Mouse (Mus musculus) layer of hippocampus, postnatal 25 days (tissue): ENCODE results near the gene Glis3. TPM values are rescaled to one million over a fixed set of nuclear protein-coding genes. Genes with fewer than 3 reads are reported as not detected.

Source experiments
- DNase-seq, 2 experiments: peaks; one replicate each; pipeline ENCODE4 v3.0.0; 2022; ENCODE audit warnings: mixed read lengths in 2 of 2, low spot score in 1 of 2; ENCODE audit errors: extremely low spot score in 1 of 2
- total RNA-seq, 2 experiments: library from RNA; stranded (reverse); gene quantifications; 2 replicates each; pipeline ENCODE4 v1.2.3; 2021

Glis3 gene
- total RNA-seq, 2 experiments from 2014 or later: 17.9 to 18.9 TPM

DNA sequence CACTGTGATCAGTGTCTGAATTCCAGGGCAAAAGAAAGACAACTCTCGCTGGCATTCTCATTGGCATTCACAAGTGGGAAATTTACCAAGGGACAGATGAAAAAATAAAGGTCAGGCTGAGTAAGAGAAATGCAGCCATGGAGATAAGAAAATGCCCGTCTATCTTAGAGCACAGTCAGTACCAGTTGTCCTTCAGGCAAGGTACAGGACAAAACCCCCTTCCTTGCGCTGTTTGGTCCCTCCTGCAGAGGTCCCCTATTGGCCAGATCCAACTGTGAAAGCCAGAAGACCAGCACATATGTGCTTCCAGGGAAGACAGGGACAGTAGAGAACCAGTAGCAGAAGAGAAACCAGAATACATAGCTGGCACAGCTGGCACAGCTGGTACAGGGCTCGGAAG is 79.0 kb downstream of the Glis3 start:
- DNase-seq: no peak

DNA sequence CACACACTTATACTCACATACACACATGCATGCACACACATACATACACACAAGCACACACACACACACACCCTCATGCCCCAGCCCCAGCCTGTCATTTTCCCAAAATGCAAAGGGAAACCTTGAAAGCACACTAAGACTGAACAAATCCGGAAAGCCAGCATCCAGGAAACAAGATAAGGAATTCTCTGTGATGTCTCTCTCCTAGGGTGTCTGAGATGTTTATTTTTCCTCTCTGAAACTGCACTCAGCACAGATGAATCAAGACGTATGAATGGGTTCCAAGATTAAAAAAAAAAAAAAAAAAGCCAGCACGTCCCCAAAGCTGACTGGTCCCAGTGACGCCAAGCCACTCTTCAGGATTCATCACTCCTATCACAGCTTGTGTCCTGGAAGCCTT is 85.7 kb downstream of the Glis3 start:
- DNase-seq: no peak

DNA sequence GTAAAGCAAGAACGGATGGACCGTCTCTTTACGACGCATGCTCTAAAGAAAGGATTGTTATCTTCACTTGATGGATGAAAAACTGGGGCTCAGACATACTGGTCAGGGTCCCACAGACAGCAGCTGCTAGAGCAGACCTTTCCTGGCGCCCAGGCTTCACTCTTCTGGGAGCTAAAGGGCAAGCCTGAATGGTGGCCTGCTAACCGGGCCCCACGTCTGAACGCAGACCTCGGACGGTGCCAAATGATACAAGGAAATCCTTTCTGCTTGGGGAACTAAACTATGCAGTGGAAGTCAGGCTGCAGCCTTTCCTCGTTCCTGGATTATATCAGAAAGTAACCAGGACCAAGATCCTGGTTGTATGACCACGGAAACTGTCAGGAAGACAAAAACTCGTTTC is 86.9 kb downstream of the Glis3 start:
- DNase-seq: no peak

DNA sequence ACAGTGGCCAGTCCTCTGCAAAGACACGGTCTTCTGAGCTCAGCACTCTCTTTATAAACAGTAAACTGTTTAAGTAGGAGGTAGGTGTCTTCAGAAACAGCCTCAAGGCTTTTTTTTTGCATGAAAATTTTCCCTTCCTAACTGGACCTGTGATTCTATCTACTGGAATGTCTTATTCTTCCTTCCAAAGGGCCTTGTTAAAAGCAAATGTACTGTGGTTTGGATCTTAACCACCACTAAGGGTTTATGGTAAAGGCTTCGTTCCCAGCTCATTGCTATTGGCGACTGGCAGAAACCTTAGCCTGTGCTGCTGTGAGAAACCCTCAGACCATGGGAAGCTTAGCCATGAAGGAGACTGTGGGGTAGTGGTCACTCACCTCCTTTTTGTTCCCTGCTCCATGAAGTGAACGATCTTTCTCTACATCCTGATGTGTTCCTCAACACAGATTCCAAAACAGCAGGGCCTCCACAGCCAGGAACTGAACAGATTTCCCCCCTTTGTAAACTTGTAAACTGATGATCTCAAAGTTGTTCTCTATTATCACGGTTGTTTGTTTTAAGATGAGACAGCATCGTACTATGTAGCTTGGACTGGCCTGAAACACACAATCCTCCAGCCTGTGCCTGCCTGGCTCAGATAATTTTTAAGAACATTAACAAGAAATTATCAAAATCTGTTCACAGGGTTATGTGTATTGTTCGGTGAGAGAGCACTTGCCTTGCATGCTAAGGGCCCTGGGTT is 88.0 kb downstream of the Glis3 start:
- DNase-seq: no peak

DNA sequence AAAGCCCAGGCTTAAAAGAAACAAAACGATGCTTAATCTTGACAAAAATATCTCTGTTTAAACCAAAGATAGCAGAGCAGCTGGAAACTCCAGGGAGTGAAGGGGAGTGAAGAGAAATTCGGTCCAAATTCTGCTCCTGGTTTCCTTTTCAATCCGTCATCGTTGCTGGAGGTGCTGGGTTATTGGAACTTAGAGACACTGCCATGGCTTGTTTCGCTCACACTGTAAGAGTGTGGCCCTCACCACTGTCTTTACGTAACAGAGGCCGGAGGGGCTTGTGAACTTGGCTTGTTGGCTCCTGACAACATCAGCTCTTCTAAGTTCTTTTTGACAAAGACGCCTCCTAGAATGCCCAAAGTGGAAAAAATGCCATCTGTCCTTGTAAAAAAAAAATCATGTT is 99.4 kb downstream of the Glis3 start:
- no peak for DNase-seq

DNA sequence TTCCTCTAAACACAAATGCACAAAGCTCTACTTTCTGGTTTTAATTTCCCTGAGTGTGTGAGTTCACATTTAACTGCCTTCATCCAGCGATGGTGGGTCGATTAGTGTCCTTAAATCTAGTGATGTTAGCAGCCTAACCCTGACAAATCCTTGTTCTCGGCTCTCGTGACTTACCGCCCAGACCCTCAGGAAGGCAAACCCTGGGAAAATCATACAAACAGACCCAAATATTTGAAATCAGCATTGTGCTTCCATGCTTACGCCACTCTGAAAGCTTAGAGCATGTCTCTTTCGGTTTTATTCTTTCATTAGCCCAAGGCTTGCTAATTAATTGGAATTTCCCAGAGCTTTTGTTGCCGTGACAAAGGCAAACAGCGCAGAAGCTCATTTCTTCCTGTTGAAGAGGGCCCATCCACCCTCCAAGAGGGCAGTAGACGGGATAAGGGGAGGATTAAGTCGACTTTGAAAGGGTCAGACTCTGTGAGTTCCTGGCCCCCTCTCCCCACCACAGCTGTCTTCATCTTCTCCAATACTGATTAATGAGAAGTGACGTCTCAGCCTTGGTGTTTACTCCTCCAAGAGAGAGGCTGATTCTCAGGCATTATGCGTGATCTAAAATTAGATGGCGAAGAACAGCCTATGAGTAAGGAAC is 100.0 kb downstream of the Glis3 start:
- DNase-seq: no peak

DNA sequence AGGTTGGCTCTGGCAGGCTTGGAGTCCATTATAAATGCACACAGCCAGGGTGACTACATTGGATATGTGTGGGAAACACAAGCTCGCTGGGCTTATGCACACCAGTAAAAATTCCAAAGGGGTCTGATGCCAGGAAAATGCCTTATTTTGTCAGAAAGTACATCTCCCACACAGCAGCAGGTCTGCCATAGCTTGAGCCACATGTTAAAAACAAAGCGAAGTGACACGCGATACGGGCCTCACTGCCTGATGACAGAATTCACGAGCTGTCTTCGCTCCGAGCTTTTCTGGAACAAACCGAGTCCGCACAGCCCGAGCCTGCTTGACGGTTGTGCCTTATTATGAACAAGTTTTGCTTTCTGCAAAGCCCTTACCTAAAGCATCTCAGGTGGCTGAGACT is 102.9 kb downstream of the Glis3 start:
- DNase-seq: no peak

DNA sequence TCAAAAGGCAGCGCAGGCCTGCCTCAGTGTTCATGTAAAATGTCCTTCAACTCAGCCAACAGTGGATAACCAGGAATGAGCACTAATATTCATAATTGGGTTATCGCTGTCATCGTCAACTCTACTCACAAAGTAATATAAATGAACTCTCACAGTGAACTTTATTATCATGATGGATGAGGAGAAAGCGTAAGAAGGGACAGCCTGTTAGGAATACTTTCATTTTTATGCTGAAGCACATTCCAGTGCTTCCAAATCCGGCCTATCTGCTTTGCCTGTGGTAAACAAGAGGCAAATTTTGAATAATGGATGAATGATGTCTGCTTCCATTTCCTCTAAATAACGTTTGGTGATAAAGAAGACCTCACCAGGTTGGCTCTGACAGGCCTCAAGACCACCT is 103.3 kb downstream of the Glis3 start:
- DNase-seq: no peak

DNA sequence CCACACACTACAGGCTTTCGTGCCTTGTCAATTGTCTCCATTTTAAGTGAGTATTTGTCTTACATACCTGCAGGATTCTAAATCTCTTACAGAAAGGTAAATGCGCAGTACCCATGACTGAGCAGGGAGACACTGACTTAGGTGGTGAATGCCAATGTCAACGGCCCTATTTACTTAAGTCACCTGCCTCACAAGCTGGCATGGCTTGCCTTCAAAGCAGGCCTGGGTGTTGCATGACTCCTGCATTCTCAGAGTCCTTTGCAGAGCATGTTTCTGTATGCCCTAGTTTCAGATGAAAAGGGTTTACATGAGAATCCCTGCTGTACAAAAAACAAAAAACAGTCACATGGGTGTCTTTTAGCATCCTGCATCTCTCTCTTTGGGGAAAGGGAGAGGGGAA is 106.2 kb downstream of the Glis3 start:
- no peak for DNase-seq

DNA sequence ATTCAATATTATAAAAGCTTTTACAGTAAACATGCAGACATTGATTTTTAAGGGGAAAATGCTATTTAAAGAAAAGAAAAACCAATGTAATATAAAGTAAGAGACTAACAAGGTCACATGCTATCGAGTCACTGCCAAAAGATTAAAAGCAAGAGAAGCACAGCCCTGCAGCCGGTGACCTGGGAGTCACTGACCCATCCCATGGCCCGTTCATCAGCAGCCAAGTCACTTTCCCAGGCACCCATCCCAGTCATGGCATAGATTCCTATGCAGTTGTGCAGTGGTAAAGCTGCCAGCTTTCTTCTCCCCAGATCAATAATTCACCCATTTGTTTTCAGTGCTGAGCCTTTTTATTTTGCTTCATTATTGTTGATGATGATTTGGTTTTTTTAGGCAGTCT is 110.0 kb downstream of the Glis3 start:
- DNase-seq: no peak

DNA sequence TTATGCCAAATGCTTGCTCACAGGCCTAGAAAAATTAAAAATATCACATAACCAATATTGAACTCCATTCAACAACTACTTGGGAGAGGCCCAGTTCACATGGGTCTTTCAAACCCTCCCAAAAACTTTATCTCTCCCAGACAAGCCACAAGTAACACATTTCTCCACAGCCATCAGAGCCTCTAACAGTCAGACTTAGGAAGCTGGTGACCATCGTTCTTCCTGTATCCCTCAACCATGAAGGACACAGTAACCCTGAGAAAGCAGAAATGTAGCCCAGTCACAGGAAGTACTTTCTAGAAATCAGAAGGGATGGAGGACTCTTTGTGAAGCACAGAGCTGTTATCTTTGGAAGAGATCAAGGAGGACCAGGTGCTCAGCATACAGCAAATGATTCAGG is 112.8 kb downstream of the Glis3 start:
- DNase-seq: no peak

DNA sequence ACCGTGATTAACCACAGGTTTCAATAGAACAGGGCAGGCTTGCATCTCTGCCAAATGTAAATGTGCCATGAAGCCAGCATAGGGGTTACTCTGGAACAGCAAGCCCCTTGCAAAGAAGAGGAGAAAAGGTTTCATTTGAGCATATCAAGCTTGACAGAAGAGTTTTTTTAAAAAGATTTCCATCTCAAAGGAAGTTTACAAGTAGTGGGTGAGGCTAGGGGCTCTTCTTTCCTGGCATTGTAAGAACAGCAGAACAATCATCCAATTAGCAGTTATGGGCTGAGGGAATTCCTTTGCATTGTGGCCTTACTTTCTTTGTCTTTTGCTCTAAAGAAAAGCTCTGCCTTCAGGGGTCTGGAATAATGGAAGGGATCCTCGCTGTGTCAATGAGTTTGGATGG is 113.3 kb downstream of the Glis3 start:
- DNase-seq: no peak

DNA sequence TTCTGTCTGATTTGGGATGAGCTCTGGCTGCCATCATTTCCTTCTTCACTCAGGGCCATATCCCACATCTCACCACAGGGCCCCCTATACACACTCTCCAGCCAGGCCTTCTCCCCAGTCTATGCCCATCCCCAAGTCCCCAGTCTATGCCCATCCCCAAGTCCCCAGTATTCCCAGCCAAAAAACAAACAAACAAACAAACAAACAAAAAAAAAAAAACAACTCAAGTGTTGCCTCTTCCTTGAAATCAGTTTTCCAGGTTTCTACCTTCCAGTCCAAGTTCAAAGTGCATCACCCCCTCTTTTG is 118.2 kb downstream of the Glis3 start:
- DNase-seq: no peak

DNA sequence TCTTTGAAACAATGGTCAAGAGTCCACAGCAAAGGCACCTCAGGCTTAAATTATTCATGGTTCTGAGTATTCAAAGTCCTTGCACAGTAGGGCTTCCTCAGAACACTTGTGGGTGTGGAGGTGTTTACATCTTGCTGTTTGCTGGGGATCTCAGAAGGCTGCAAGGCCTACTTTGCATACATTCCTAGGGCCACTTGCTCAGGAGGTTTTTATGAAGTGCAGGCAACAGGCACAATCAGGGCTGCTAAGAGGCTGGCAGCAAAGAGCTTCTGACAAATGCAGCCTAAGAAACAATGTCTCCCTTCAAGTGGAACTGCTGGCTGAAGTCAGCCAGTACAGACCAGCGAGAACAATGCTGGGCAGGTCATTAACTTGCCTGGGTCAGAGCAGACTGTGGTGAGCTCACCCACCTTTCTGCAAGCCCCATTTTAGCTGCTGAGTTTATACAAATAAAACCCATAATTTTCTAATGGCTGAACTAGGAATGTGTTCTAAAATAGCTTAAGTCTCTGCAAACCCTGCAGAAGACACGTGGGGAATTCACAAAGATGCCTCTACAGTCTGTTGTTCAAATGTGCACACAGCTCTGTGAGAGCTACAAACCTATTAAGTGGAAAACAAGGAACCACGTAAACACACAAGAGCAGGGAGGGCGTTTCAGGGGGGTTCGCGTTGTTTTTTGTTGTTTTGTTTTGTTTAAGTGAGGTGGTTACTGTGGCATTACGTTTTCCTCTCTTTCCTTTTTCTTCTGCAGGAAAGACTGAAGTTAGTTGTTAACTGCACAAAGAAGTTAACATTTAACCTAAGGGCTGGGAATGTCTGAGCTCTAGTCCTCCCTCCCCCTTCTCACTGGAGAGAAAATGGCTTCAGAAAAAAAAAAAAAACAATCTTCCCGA is 118.8 kb downstream of the Glis3 start:
- DNase-seq: no peak

DNA sequence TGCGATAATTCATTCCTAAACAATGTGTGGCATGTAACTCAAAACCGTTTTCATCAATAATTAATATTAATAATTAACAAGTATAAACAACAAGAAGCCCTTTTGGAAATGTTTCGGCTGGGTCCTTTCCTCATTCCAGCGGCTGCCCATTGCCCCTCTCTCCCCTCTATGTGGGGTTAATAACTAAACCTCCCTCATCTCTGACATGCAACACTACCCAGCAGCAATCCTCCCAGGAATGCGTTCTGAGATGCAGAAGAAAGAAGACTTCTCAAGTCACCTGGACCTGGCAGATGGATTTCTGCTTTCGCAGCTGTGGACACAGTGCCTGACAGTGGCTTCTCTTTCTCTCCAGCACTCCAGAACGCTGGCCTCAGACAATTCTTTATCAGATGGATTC is 120.0 kb downstream of the Glis3 start:
- no peak for DNase-seq

DNA sequence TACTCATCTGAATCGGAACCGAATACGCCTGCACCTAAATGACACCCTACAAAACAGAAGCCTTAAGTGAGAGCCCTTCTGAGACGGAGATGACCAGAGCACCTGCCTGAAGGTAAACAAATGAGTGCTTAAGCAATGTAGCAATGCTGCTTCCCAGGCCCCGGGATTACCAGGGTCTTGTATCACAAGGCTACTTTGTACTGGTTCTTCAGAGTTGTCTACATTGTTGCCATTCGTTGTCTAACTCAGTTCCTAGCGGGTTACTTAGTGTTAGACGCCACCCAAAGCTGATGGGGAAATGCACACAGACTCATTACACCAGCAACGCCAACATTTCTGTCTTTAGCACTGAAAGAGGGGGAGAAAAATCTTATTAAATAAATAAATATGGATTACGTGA is 120.5 kb downstream of the Glis3 start:
- DNase-seq: no peak

DNA sequence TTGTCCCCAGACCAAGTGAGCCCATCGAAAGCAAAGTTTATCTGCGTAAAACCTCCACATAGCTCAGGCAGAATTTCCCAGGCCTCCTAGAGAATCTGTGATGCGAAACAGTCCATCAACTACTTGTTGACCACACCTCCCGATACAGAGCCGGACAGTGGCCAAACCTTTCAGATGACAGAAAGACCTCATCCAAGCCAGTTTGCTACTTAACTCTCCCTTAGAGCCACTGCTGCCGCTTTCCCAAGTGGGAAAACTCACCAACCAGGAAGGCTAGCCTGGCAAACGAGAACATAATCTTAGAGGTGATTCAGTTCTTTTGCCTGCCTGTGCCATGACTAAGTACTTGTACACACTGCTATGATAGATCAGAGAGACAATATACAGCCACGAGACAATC is 121.2 kb downstream of the Glis3 start:
- no peak for DNase-seq

DNA sequence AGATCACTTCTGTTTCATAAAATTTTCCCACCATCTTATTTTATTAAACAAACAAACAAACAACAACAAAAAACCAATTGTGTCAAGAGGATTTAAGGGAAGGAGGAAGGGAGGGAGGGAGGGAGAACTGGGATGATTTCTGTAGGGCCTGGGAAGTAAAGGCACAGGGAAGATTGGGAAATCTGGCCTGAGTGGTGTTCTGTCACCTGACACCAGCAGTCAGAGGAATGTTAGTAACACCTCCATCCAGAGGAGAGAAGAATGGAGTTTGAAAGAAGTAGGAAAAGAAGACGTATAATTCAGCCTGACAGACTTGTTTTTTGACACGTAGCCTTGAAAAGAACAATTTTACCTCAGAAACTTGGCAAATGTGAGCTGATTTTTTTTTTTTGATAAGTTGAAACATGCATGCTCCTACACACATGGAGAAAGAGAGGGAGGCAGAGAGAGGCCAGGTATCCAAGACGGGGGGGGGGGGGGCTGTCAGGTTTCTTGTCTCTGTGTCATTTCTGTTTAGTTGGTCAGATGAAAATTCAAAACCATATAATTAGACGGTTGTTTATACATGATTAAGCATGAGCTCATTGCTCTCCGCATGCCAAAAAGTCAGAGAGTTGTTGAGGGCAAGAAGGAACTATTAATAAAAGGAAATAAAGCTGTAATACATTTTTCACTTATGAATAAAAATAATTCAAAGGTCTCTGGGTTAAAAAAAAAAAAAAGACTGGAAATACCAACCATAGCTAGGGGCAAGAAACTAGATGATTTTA is 122.1 kb downstream of the Glis3 start:
- no peak for DNase-seq

DNA sequence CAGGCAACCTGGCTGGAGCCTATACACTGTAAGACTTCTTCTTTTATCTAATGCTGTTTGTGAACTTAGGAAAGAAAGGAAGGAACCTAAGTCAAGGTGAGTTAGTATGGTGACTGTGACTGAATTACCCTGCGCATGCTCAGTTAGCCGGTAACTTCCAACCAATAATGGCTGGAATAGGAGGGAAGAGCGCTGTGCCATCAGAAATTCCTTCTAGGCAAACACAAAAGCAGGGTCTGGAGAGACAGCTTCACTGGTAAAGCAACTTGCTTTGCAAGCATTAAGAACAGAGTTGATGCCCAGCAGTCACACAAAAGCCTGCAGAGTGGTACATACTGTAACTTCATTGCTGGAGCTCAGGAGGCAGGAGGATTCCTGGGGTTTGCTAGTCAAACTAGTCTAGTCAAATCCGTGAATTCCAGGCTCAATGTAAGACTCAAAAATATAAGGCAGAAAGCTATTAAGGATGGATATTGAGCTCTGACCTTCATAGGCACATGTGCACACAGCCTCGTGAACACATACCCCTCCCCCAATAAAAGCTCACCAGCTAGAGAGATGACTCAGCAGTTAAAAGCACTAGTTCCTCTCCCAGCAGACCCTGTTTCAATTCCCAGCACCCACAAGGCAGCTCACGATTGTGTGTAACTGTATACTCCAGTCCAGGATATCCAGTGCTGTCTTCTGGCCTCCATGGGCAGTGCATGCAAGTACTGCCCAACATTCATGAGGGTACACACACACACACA is 124.5 kb downstream of the Glis3 start:
- no peak for DNase-seq

DNA sequence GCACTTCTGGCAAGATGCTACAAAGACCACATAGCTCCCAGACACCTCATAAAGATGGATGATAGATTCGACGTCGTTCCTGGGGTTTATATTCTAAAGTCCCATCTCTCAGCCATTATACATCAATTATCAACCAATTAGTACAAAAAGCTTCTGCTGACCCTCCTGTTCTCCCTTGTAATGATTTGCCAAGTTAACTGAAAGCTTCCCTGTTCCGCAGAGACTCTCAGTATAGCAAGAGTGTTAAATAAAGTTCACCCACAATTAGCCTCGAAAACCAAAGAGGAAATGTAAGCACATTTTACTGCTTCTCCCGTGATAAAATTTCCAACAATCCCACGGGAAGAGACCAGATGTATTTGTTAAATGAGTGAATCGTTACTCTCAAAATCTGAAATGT is 129.3 kb downstream of the Glis3 start:
- DNase-seq: no peak
